Mouse (Mus musculus) cerebellum, postnatal 14 days (tissue): ENCODE results near the gene Rnf169.
A peak's percentile ranks its signal among the peaks of the same experiment; 100 is the strongest.

Experiments
- DNase-seq, 2 experiments: peaks; one replicate each; pipeline ENCODE4 v3.0.0; 2021; ENCODE audit warnings: mixed read lengths in 2 of 2

Gene Rnf169

GRCm38 (mm10) chr7:99980132-99980591 lies at the start of gene Rnf169:
Gene Rnf169 (minus strand): TSS chr7:99980448.
- peak; percentile 93 to 94 for DNase-seq

DNA sequence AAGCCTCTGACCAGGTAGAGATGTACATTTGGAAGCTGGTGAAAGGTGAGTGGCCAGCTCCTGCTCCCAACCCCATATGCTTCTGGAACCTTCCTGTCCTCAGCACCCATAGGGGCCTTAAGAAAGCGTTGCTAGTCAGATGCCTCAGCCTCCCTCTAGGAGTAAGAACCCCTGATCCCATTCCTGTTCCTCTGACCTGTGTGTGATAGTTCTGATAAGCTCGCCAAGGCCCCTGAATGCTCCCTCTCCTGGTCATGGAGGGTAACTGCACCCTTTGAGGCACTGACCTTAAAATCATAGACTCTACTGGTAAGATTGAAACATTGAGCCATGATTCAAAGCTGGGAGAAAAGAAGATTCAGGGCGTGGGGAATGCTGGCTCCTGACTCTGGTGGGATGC lies 49.1 kb upstream of the Rnf169 start:
- DNase-seq: peak in 1 of 2 experiments; percentile 67

DNA sequence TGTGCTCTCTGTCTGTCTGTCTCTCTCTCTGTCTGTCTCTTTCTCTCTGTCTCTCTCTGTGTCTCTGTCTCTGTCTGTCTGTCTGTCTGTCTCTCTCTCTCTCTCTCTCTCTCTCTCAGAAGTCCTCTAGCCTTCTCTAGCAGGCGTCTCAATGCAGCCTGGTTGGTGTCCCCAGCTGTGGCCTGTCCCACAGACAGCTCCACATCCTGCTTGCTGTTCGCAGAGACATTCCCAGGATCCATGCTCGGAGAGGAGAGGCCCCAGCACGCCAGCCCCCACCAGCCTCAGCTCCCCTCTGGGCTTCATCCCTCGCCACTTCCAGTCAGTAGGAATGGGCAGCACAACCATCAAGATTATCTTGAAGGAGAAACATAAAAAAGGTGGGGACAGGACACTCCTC lies 47.1 kb upstream of the Rnf169 start:
- no peak for DNase-seq

DNA sequence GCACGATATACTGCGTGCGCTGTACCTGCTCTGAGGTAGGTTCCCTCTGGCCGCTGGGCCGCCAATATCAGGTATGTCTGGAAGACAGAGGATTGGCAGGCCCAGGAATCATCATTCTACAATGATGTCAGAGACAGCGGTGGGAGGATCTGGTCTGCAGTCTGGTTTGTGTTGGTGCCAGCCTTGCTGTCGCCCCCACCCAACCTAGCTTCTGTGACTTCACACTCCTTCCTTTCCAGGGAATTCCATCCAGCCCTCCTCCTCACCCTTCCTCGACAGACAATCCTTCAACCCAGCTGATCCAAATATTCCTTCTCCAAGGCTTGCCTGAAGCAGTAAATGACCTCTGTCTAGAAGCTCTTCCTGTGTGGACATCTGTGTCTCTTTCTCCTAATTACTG lies 36.8 kb upstream of the Rnf169 start:
- no peak for DNase-seq

GRCm38 (mm10) chr7:100014123-100014600 lies 33.9 kb upstream of the Rnf169 start:
- DNase-seq: peak; percentile 80 to 85

GRCm38 (mm10) chr7:100012515-100012914 lies 32.3 kb upstream of the Rnf169 start:
- DNase-seq: no peak

DNA sequence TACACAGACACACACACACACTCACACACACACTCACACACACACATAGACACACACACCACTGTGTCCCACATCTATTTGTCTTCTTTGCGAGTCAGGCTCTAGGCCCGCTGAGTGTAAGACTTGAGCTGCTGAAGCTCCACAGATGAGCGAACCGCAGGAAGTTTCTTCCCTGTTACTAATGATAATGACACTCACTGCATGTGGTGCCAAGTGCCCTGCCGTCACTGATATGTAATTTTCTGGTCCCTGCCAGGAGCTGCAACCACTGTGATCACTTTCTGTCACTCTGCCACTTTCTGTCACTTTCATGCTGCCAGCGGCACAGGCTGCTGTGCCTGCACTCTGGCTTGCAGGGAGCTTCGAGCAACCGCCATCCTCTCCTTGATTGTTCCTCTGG lies 31.8 kb upstream of the Rnf169 start:
- DNase-seq: peak; percentile 29 to 40

- no peak for DNase-seq
These were observed 30.5 kb upstream of the Rnf169 start for GRCm38 (mm10) chr7:100010711-100011110.

DNA sequence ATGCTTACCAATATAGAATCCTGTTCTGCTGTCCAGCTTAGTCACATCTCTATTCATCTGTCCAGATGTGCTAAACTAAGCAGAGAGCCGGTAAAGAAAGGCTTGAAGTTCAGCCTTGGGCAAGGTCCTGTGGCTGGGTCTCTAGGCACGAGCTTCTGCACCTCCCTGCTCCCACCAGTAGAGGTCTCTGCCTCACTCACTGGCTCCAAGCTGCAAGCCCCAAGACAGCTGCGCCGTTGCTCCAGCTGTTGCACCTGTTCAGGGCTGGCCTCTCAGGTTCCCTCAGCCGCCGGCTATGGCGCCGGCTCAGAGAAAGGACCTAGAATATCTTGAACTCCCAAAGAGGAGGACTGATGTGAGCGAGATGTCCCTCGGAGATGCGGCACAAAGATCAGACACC lies 29.4 kb upstream of the Rnf169 start:
- peak; percentile 73 to 77 for DNase-seq

- DNase-seq: no peak
These were observed 28.5 kb upstream of the Rnf169 start for GRCm38 (mm10) chr7:100008765-100009164.

DNA sequence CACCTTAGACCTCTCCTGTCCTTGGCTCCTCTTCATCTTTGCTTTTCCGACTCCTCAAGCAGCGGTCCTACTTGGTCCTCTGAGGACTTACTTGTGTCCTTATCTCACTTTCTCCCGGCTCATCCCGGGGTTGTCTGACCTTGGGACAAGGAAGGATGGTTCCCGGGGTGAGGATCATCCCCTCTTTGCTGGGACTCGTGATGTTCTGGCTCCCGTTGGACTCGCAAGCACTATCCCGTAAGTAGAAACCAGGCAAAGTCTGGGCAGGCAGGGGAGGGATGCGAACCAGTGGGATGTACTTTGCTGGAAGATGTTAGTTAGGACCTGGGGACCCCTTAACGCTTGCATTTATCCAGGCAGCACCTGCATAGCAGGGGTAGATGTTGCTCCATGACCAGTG lies 26.2 kb upstream of the Rnf169 start:
- no peak for DNase-seq

DNA sequence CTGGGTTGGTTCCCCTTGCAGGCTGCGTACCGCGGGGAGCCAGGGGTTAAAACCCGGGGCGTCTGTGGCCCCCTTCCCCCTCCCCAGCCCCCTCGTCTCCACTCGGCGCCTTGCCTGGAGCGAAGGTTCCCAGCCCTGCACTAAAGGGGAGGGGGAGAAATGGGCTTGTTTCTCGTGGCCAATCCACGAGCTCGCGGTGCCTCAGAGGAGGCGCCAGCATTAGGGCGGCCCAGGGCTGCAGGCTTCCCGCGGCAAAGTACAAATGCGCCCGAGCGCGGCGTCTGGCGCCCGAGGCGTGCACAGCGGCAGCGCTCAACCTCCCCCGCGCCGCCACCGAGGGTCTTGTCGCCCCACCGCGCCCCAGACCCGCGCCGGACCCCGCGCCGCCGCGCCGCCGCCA lies 25.5 kb upstream of the Rnf169 start, which contains the start of gene Chrdl2:
Gene Chrdl2 (plus strand): TSS at position 383 of the 400 bp plus-strand sequence.
- peak; percentile 61 to 66 for DNase-seq

- DNase-seq: peak; percentile 39 to 60
These were observed 23.5 kb upstream of the Rnf169 start for GRCm38 (mm10) chr7:100003781-100004180.

DNA sequence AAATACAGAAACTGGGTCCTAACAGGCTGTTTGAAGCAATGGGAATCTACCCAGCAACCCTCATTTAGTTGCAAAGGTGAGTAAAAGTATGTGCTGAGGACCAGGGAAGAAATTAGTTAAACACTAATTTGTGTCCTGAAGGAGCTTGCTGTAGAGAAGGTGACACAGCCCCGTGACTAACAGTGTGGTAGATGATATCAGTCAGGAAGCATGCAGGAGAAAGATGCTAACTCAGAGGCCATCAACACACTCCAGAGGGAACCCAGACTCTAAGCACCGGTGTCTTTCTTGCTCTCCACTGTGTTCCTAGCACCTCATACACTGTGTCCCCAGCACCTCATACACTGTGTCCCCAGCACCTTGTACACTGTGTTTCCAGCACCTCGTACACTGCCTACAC lies 18.4 kb upstream of the Rnf169 start:
- no peak for DNase-seq

- no peak for DNase-seq
These were observed 14.9 kb upstream of the Rnf169 start for GRCm38 (mm10) chr7:99995186-99995585.

DNA sequence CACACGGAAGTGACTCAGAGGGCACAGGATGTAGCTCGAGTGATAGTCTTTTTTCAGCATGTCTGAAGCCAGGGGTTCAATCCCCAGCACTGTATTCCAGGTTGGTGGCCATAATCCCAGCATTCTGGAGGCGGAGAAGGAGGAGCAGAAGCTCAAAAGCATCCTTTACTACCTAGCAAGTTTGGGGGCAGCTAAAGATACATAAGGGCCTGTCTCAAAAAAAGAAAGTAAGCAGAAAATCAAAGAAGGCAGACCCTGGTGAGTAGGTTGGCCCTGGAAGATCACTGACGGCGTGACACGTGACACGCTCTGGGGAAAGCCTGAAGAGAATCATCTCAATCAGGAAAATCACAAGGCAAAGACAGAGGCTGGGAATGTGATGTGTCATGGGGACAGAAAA lies 12.9 kb upstream of the Rnf169 start:
- no peak for DNase-seq

DNA sequence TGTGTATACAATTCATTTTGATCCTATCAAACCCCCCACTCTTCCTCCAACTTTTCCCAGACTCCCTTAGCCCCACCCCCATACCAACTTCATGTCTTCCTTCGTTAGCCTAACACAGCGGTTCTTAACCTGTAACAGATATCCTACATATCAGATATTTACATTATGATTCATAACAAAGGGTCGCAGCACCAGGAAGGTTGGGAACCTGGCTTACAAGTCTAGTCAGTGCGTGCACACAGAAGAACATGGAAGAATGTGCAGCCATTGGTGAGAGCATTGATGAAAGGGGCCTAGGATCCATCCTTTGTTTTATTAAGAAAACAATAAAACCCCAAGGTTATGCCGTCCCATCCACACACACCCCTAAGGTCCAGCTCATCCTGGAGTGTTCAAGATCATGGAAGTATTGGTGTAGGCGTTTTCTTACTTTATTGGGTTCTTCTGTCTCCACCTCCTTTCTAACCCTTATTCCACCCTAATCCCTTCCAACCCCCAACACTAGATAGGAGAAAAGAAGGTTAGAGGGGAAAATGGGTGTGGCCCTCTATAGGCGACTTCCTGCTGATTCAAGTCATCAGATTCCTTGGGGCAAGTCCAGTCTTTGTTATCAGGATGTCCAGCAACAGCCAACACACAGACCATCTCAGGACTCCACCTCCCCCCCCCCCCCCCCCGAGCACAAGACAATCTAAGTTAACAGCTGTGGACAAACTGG lies 10.9 kb upstream of the Rnf169 start:
- DNase-seq: no peak

- DNase-seq: peak in 1 of 2 experiments; percentile 55
These were observed 9.9 kb upstream of the Rnf169 start for GRCm38 (mm10) chr7:99989844-99990760.

DNA sequence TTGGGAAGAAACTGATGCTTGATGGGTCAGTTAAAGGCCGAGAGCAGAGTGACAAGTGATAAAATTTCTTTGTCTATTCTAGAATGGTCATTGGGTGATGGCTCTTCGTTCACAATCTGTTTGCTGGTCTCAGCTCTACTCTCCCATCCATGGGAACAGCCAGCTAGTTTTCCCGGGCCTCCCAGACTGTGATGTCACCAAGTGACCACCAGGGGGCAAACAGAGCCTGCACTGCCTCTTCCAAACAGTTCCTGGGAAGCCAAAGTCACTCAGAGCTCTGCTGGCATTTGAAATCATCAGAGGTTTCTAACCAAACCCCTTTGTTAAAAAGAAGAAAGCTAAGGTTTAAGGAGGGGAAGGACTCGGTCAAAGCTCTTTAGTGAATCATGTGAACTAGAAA lies 8.5 kb upstream of the Rnf169 start:
- DNase-seq: peak; percentile 87 to 90

DNA sequence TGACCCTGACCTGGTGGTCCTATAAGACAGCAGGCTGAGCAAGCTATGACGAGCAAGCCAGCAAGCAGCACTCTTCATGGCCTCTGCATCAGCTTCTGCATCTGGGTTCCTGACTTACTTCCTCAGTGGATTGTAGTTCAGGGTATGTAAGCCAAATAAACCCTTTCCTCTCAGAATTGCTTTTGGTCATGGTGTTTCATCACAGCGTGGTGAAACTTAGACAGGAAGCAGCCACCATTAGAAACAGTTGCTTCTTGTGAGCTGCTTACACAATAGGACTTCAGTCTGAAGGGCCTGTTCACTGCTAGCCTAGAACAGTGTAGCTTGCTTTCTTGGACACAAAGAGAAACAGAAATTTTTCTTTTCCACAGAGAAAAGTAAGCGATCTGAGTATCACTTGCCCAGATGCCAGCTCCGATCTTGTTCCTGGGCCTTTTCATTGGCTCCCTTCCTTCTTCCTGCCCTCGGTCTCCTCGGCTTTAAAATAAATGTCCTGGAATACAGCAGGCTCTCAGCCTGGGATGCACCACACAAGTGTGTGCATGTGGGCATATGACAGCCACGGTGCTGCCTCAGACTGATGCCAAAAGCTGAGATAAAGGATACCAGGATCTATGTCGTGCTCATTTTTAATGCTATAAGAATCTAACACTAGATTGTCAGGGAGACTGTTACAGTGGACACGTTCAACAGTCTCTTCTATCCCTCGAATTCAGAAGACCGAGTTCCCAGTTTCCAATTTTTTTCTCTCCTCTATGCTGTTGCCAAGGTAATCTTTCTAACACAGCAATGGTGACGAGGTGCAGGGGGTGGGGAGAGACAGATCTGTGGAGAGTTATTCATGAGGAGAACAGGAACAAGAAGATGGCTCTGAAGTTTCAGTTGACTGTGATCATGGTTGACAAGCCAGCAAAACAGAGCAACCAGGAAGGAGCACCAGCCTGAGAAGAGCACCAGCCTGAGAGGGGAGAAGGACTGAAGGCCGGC lies 2.3 kb upstream of the Rnf169 start:
- DNase-seq: no peak

DNA sequence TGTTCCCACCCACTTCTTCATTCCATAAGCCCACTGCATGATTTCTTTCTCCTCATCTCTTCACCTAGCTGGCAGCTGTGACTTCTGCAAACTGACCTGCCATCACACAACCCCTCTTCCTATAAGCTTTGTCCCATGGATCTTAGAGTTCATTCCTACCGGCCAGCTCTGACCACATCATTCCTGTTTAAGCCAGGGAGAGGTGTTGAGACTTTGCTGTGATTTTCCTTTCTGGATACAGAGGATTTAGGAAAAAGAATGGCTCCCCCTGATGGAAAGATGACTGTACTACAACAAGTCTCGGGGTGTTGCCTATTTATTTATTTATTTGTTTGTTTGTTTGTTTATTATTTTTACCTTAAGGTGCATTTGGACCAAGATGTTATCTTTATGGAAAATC lies 1.1 kb upstream of the Rnf169 start:
- DNase-seq: peak; percentile 79 to 82

DNA sequence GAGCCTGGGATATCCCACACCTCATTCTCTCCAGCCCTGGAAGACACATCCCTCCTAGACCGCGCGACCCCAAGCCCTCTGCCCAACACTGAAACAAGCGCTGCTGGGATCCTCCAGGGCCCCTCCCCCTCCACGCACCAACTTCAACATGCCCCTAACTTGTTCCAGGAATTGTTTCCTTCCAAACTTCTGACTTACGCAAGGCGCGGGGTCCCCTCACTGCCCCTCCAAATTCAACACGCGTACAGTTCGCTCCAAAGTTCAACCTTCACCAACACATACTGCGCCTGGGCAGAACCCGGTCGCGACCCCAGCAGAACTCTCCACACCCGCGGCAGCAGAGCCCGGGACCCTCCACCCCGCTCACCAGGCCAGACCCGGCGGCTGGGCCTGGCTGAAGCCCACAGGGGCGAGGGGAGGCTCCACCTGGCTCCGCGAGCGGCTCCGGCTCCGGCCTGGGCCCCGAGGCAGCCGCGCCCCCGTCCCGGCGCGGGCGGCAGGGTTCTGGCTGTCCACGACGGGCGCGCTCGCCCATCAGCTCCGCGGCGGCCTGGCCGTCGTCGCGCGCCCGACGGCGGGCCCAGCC lies 609 bp downstream of the Rnf169 start:
- peak in 1 of 2 experiments; percentile 51 for DNase-seq
